Mouse (Mus musculus): ENCODE measurements around the gene Pcdh20. TPM values are rescaled to one million over a fixed set of nuclear protein-coding genes. Genes with fewer than 3 reads are reported as not detected.

Pcdh20 gene
- total RNA-seq (2023), result not detected

GRCm38 (mm10) chr14:88470495-88471434 lies at the start of gene Pcdh20:
TSS of gene Pcdh20 (minus strand) at chr14:88471396.

